Mouse (Mus musculus) urinary bladder, adult 18-20 months (tissue): ENCODE measurements around the gene Grm2.

Experiments
- DNase-seq, 2 experiments: peaks; one replicate each; pipeline ENCODE4 v3.0.0; 2022; ENCODE audit warnings: low spot score in 2 of 2, mixed read lengths in 2 of 2

The Grm2 gene

GRCm38 (mm10) chr9:106655884-106656720 is at the start of gene Grm2:
TSS of gene Grm2 (minus strand) at chr9:106656082.
- peak in 1 of 2 experiments; percentile 62 for DNase-seq

GRCm38 (mm10) chr9:106692973-106693481 is 37.1 kb upstream of the Grm2 start:
- no peak for DNase-seq

GRCm38 (mm10) chr9:106688834-106689233 is 33.0 kb upstream of the Grm2 start:
- DNase-seq = no peak

GRCm38 (mm10) chr9:106686983-106687650 is 31.2 kb upstream of the Grm2 start:
- peak; percentile 48 to 55 for DNase-seq

- peak; percentile 82 to 86 for DNase-seq
These were observed 29.6 kb upstream of the Grm2 start, which contains the start of gene Tex264 for GRCm38 (mm10) chr9:106685249-106686101. TSS of gene Tex264 (minus strand) at chr9:106685927.

- DNase-seq = peak in 1 of 2 experiments; percentile 14
These were observed 29.0 kb upstream of the Grm2 start for GRCm38 (mm10) chr9:106684918-106685248.

- no peak for DNase-seq
These were observed 28.4 kb upstream of the Grm2 start for GRCm38 (mm10) chr9:106684093-106684872.

GRCm38 (mm10) chr9:106681026-106681425 is 25.1 kb upstream of the Grm2 start:
- DNase-seq = no peak

GRCm38 (mm10) chr9:106678242-106678641 is 22.4 kb upstream of the Grm2 start:
- DNase-seq = no peak

- no peak for DNase-seq
These were observed 21.8 kb upstream of the Grm2 start for GRCm38 (mm10) chr9:106677702-106678101.

GRCm38 (mm10) chr9:106676571-106676970 is 20.7 kb upstream of the Grm2 start:
- no peak for DNase-seq

- no peak for DNase-seq
These were observed 20.1 kb upstream of the Grm2 start for GRCm38 (mm10) chr9:106675965-106676364.

- peak; percentile 62 to 72 for DNase-seq
These were observed 19.6 kb upstream of the Grm2 start for GRCm38 (mm10) chr9:106675480-106675879.

GRCm38 (mm10) chr9:106673860-106674259 is 18.0 kb upstream of the Grm2 start:
- DNase-seq = no peak

GRCm38 (mm10) chr9:106664856-106665255 is 9.0 kb upstream of the Grm2 start:
- no peak for DNase-seq

GRCm38 (mm10) chr9:106664433-106664832 is 8.6 kb upstream of the Grm2 start:
- DNase-seq = no peak

- DNase-seq = no peak
These were observed 7.3 kb upstream of the Grm2 start for GRCm38 (mm10) chr9:106663200-106663599.

- DNase-seq = no peak
These were observed 4.1 kb upstream of the Grm2 start for GRCm38 (mm10) chr9:106659935-106660334.

GRCm38 (mm10) chr9:106659441-106659840 is 3.6 kb upstream of the Grm2 start:
- no peak for DNase-seq

GRCm38 (mm10) chr9:106657592-106657991 is 1.7 kb upstream of the Grm2 start:
- DNase-seq = no peak

- DNase-seq = no peak
These were observed 938 bp upstream of the Grm2 start for GRCm38 (mm10) chr9:106656820-106657219.
